Mouse (Mus musculus) C2C12 (cell line): ENCODE data around the gene Nol3. TPM values are rescaled to one million over a fixed set of nuclear protein-coding genes. Genes with fewer than 3 reads are reported as not detected.

Source experiments
- H3K27me3 ChIP-seq: one replicate; pipeline ENCODE4 v1.6.1; 2011; ENCODE audit not compliant: control insufficient read depth, insufficient read depth, insufficient read length
- H3K36me3 ChIP-seq: one replicate; pipeline ENCODE4 v1.6.1; 2011; ENCODE audit not compliant: control insufficient read depth, insufficient read depth
- H3K4me3 ChIP-seq: one replicate; pipeline ENCODE4 v1.5.1; 2011; ENCODE audit warnings: mild to moderate bottlenecking, control low read depth; ENCODE audit not compliant: poor library complexity, insufficient read depth, severe bottlenecking
- H3K79me2 ChIP-seq: one replicate; pipeline ENCODE4 v1.6.1; 2011; ENCODE audit not compliant: control insufficient read depth, insufficient read depth
- H3K79me3 ChIP-seq: one replicate; pipeline ENCODE4 v1.6.1; 2011; ENCODE audit warnings: low read depth, control low read depth
- H3ac ChIP-seq: one replicate; pipeline ENCODE3; 2011; ENCODE audit warnings: low read depth; ENCODE audit not compliant: control insufficient read depth, insufficient read length
- CEBPB ChIP-seq: IDR thresholded peaks from one replicate; pipeline ENCODE4 v1.6.1; 2011; ENCODE audit warnings: low read depth, mild to moderate bottlenecking, control low read depth, moderate library complexity
- CTCF ChIP-seq: IDR thresholded peaks from one replicate; pipeline ENCODE4 v1.5.1; 2011; ENCODE audit not compliant: control insufficient read depth, insufficient read depth, insufficient read length
- FOSL1 ChIP-seq: IDR thresholded peaks from one replicate; pipeline ENCODE4 v1.8.0; 2011; ENCODE audit warnings: mild to moderate bottlenecking, low read length; ENCODE audit not compliant: poor library complexity, insufficient read depth, severe bottlenecking
- MAX ChIP-seq: IDR thresholded peaks from one replicate; pipeline ENCODE4 v1.6.1; 2011; ENCODE audit warnings: mild to moderate bottlenecking, control low read depth
- MYOD1 ChIP-seq: IDR thresholded peaks from one replicate; pipeline ENCODE4 v1.6.1; 2011; ENCODE audit warnings: low read depth; ENCODE audit not compliant: control insufficient read depth, insufficient read length
- MYOG ChIP-seq: IDR thresholded peaks from one replicate; pipeline ENCODE4 v1.6.1; 2011; ENCODE audit not compliant: control insufficient read depth, insufficient read length; ENCODE audit errors: extremely low read depth
- USF1 ChIP-seq: IDR thresholded peaks from one replicate; pipeline ENCODE4 v1.6.1; 2011; ENCODE audit warnings: low read depth, mild to moderate bottlenecking, control low read depth, moderate library complexity
- polyA plus RNA-seq: library from polyadenylated mRNA; unstranded; fragments of >200 nt; fragmentation: generic; extraction: Trizol; gene quantifications from one replicate; pipeline ENCODE4 v1.2.1, GENCODE M21; 2012; ENCODE audit warnings: missing spikeins

The Nol3 gene
- polyA plus RNA-seq, 1 experiment = 9.8 TPM

DNA sequence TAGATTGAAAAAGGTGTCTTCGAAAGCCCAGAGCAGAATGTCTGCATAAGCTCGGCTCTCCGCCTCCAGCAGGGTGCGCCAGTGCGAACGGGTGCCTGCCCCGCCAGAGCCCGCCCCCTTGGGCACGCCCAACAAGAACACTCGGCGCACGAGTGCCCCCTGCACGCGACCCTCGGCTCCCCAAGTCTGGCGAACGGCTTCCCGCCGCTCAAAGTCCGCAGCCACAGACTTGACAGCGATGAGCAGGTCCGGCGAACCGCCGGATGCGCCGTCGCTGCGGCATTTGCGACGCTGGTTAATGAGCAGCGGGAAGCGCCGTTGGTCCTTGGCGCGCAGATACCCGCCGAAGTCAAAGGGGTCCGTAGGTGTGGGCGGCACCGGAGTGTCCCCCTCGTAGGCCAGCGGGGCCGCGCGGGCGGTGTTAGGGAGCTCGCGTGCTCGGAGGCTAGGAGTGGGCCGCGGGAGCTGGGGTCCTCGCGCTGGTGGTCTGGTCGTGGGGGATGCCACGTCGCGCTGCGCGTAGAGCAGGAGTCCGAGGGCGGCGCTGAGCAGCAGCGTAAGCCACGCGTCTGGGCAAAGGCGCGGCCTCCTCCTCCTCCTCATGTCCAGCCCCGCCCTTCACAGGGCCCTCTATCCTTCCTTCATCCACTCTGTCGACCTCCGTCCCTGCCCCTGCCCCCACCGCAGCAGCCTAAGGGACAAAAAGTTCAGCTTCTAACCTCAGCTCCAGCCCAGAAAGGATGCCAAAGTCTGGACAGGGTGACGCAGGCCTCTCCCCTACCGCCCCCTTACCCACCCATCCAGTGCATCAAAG lies 21.6 kb upstream of the Nol3 start:
- H3K79me2 ChIP-seq = no peaks in the 10 kb centered on the region

DNA sequence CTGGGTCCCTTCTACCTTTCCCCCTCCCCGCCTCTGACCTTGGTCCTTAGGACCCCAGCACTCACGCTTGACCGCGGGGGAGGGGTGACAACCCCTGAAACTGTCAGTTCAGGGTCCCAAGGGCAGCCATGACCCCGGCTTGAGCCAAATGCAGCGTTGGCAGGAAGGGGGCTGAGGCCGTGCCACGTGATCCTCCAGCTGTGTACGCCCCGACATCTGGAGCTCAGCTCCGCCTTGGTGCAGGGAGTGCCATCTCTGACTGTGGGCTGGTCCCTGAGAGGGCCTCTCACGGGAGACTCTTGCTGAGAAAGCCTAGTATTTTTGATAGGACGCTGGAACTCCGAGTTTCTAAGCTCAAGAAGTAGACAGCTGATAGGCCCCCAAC lies 21.0 kb upstream of the Nol3 start, which contains the start of gene B3gnt9:
B3gnt9 (minus strand) TSS at position 188 of the 385 bp plus-strand sequence.
- peak; percentile 92 for TF ChIP-seq USF1
- TF ChIP-seq CEBPB = no peak
- TF ChIP-seq MAX = peak; percentile 5
- TF ChIP-seq MYOD1 = peak; percentile 29
- peak within 1 kb of the TSS; percentile 55 for H3K4me3 ChIP-seq
- no peaks in the 10 kb centered on the region for H3K79me3 ChIP-seq
- H3K27me3 ChIP-seq = no peaks in the 10 kb centered on the region
- peak within 1 kb of the TSS; percentile 80 for H3ac ChIP-seq
- no peaks in the 10 kb centered on the region for H3K79me2 ChIP-seq
- H3K36me3 ChIP-seq = peaks cover 28% of the 10 kb centered on the region

More for the DNA sequence above, 21.6 kb upstream of the Nol3 start:
- Histone ChIP-seq H3ac (peak overlapping the region; percentile 80), H3K36me3 (peaks cover 32% of the 10 kb centered on the region), H3K27me3 (no peaks in the 10 kb centered on the region), H3K79me3 (no peaks in the 10 kb centered on the region), H3K4me3 (peak overlapping the region; percentile 55)
- no peak for TF ChIP-seq CEBPB
- no peak for TF ChIP-seq FOSL1
- peak; percentile 93 for TF ChIP-seq CTCF
- no peak for TF ChIP-seq MYOD1
- peak; percentile 17 for TF ChIP-seq MAX
- no peak for TF ChIP-seq MYOG
- no peak for TF ChIP-seq USF1

DNA sequence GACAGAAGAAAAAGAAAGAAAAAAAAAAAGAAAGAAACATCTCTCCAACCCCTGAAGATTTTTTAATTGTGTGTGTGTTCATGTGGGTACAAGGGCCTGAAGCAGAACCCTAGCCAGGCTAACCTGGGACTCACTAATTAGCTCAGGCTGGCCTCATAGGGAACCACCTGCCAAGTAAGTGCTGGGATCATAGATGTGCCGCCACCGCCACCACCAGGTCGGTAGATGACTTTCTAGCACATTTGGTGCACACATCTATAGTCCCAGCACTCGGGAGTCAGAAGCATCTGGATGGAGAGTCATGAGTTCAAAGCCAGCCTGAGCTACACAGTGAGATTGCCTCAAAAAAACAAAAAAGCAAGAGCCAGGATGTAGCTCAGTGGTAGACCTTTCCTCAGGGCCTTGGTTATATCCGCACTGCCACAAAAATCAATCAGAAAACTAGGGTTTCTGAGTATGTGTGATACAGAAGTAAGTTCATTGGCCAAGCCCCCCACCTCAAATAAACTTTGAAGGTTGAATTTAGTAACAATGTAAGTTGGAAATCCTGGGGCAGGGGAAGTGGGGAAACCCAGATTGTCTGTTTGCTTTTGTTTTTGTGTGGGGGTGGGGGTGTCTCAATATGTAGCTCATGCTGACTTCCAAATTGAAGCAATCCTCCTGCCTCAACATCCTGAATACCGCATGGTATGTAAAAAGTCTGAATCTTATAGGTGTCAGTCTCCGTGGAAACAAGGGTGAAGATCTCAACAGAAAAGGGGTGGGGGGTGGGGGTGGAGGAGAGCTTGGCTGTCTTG lies 18.4 kb upstream of the Nol3 start:
- TF ChIP-seq MAX (no peak), CEBPB (no peak), MYOG (no peak), MYOD1 (no peak), FOSL1 (no peak), CTCF (no peak)
- Histone ChIP-seq H3K79me3 (no peaks in the 10 kb centered on the region), H3K27me3 (no peaks in the 10 kb centered on the region), H3ac (no peak overlapping the region), H3K4me3 (no peak overlapping the region), H3K36me3 (peaks cover 18% of the 10 kb centered on the region), H3K79me2 (no peaks in the 10 kb centered on the region)

DNA sequence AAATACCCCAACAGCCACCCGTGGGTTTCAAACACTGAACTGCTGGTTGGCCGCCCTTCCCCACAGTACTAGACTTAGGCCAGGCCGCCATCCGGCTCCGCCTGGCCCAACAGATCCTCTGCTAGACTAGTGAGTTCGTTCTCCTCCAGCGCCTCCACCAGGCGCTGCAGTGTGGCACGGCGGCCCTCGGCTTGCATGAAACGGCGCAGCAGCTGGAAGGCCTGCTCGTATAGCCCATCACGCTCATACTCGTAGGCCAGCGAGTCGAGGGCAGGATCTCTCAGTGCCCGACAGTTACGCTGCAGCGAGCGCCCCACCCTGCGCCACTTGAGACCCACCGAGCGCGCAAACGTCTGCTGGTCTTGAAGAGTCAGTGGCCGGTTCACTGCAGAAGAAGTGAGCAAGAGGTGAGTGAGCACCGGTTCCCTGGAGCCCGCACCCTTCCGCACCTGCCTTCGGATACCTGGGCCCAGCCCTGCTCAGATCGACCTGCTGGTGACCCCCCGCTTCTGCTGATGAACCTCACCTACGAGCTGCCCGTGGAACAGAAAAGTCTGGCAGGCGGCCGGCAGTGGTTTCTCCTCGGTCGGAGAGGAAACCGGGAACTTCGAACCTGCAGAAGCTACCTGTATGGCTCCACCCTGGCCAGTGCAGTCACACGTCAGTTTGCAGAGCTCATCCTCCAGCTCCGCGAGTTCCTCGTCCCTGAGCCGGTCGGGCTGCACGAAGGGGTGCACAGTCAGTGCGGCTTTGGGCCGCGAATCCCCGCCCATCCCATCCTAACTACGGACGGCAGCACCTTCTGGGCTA lies 16.8 kb upstream of the Nol3 start:
- H3K27me3 ChIP-seq = no peaks in the 10 kb centered on the region
- no peak for TF ChIP-seq CTCF
- TF ChIP-seq MYOG = no peak
- TF ChIP-seq MAX = no peak
- no peak for TF ChIP-seq FOSL1
- no peak for TF ChIP-seq CEBPB
- no peak for TF ChIP-seq USF1
- TF ChIP-seq MYOD1 = no peak

DNA sequence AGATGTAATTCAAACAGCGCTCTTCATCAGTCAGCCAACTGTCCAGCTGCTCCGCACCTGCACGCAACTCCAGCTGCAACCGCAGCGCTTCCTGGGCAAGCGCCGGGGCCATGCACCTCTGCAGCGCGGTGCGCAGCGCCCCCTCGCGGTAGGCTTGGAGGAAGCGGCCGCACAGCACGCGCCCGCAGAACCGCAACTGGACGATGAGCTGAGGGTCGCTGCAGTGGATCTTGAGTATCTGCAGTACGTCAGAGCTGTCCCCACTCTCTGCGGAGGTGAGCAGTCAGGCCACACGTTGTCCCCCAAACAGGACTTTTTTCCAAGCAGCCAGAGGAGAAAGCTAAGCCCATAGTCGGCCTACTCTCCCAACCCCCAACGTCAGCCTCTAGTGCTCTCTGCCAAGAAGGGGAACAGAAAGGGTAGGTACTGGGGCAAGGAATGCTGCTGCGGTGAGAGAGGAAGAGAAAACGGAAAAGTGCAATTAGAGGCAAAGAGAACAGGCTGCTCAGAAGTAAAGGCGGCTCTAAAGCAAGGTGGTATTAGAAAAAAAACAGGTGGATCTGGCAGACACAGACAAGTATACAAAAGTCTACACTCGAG lies 16.1 kb upstream of the Nol3 start:
- H3K36me3 ChIP-seq = peaks cover 7% of the 10 kb centered on the region
- TF ChIP-seq MYOG (no peak), FOSL1 (no peak), CEBPB (no peak), CTCF (peak; percentile 89), USF1 (no peak), MYOD1 (no peak), MAX (no peak)

More for the DNA sequence above, 16.8 kb upstream of the Nol3 start:
- H3ac ChIP-seq = no peak overlapping the region
- peaks cover 7% of the 10 kb centered on the region for H3K36me3 ChIP-seq
- peaks cover 13% of the 10 kb centered on the region for H3K79me2 ChIP-seq
- peaks cover 3% of the 10 kb centered on the region for H3K79me3 ChIP-seq
- H3K4me3 ChIP-seq = no peak overlapping the region

More for the DNA sequence above, 16.1 kb upstream of the Nol3 start:
- Histone ChIP-seq H3K27me3 (no peaks in the 10 kb centered on the region), H3ac (no peak overlapping the region), H3K4me3 (no peak overlapping the region), H3K79me3 (peaks cover 3% of the 10 kb centered on the region), H3K79me2 (peaks cover 16% of the 10 kb centered on the region)
